Mouse (Mus musculus): ENCODE measurements at regions not wholly inside any gene's neighbourhood (a gene's known extent, or its start where the extent isn't known, plus 50 kb on each side); places are given as distances from the start of the nearest gene placed in this dataset.

GRCm38 (mm10) chr17:64382894-64383293, 51.2 kb upstream of the Pja2 start:
- Histone ChIP-seq H3K4me3 (ENCODE audit: control insufficient read depth, low read depth, low read length) (no peak overlapping the region), H3K27me3 (ENCODE audit: control insufficient read depth, insufficient read depth, low read length) (no peaks in the 10 kb centered on the region), H3K4me1 (ENCODE audit: control insufficient read depth, insufficient read depth, low read length) (no peaks in the 10 kb centered on the region), H3K27ac (ENCODE audit: control insufficient read depth, insufficient read depth, low read depth, low read length) (no peak overlapping the region), H3K36me3 (ENCODE audit: control insufficient read depth, insufficient read depth, low read length) (no peaks in the 10 kb centered on the region)
- no peak for TF ChIP-seq POLR2A (IDR thresholded peaks at IDR 0.05; ENCODE audit: control insufficient read depth, low read depth, low read length)
- TF ChIP-seq CTCF (IDR thresholded peaks at IDR 0.05; ENCODE audit: control insufficient read depth, insufficient read depth, insufficient replicate concordance, low read depth, low read length), result no peak

- Histone ChIP-seq H3K27me3 (ENCODE audit: control insufficient read depth, insufficient read depth, low read length) (no peaks in the 10 kb centered on the region), H3K4me3 (ENCODE audit: control insufficient read depth, low read depth, low read length) (no peak overlapping the region)
- TF ChIP-seq POLR2A (IDR thresholded peaks at IDR 0.05; ENCODE audit: control insufficient read depth, low read depth, low read length) (no peak), CTCF (IDR thresholded peaks at IDR 0.05; ENCODE audit: control insufficient read depth, insufficient read depth, insufficient replicate concordance, low read depth, low read length) (peak; percentile 45; the same call in 1 of the 2 replicates)
Measured at GRCm38 (mm10) chr17:64383600-64383999, 51.9 kb upstream of the Pja2 start.

GRCm38 (mm10) chr17:64390349-64390748, 58.6 kb upstream of the Pja2 start:
- TF ChIP-seq CTCF (IDR thresholded peaks at IDR 0.05; ENCODE audit: control insufficient read depth, insufficient read depth, insufficient replicate concordance, low read depth, low read length), result no peak
- TF ChIP-seq POLR2A (IDR thresholded peaks at IDR 0.05; ENCODE audit: control insufficient read depth, low read depth, low read length), result no peak
- no peak overlapping the region for H3K4me3 ChIP-seq (ENCODE audit: control insufficient read depth, low read depth, low read length)
- no peaks in the 10 kb centered on the region for H3K36me3 ChIP-seq (ENCODE audit: control insufficient read depth, insufficient read depth, low read length)
- H3K27ac ChIP-seq (ENCODE audit: control insufficient read depth, insufficient read depth, low read depth, low read length), result no peak overlapping the region
- H3K27me3 ChIP-seq (ENCODE audit: control insufficient read depth, insufficient read depth, low read length), result no peaks in the 10 kb centered on the region
- no peaks in the 10 kb centered on the region for H3K4me1 ChIP-seq (ENCODE audit: control insufficient read depth, insufficient read depth, low read length)

More at GRCm38 (mm10) chr17:64383600-64383999, 51.9 kb upstream of the Pja2 start:
- no peak overlapping the region for H3K27ac ChIP-seq (ENCODE audit: control insufficient read depth, insufficient read depth, low read depth, low read length)
- no peaks in the 10 kb centered on the region for H3K36me3 ChIP-seq (ENCODE audit: control insufficient read depth, insufficient read depth, low read length)
- H3K4me1 ChIP-seq (ENCODE audit: control insufficient read depth, insufficient read depth, low read length), result no peaks in the 10 kb centered on the region

GRCm38 (mm10) chr17:64397254-64397897, 65.7 kb upstream of the Pja2 start:
- H3K4me3 ChIP-seq (ENCODE audit: control insufficient read depth, low read depth, low read length), result peak overlapping the region; percentile 5; the same call in 1 of the 2 replicates
- TF ChIP-seq CTCF (IDR thresholded peaks at IDR 0.05; ENCODE audit: control insufficient read depth, insufficient read depth, insufficient replicate concordance, low read depth, low read length) (no peak), POLR2A (IDR thresholded peaks at IDR 0.05; ENCODE audit: control insufficient read depth, low read depth, low read length) (no peak)
- no peaks in the 10 kb centered on the region for H3K36me3 ChIP-seq (ENCODE audit: control insufficient read depth, insufficient read depth, low read length)
- no peak overlapping the region for H3K27ac ChIP-seq (ENCODE audit: control insufficient read depth, insufficient read depth, low read depth, low read length)
- no peaks in the 10 kb centered on the region for H3K27me3 ChIP-seq (ENCODE audit: control insufficient read depth, insufficient read depth, low read length)
- H3K4me1 ChIP-seq (ENCODE audit: control insufficient read depth, insufficient read depth, low read length), result no peaks in the 10 kb centered on the region

GRCm38 (mm10) chr17:64398114-64398692, 66.5 kb upstream of the Pja2 start:
- Histone ChIP-seq H3K27ac (ENCODE audit: control insufficient read depth, insufficient read depth, low read depth, low read length) (no peak overlapping the region), H3K36me3 (ENCODE audit: control insufficient read depth, insufficient read depth, low read length) (no peaks in the 10 kb centered on the region), H3K27me3 (ENCODE audit: control insufficient read depth, insufficient read depth, low read length) (no peaks in the 10 kb centered on the region), H3K4me3 (ENCODE audit: control insufficient read depth, low read depth, low read length) (no peak overlapping the region), H3K4me1 (ENCODE audit: control insufficient read depth, insufficient read depth, low read length) (no peaks in the 10 kb centered on the region)
- no peak for TF ChIP-seq POLR2A (IDR thresholded peaks at IDR 0.05; ENCODE audit: control insufficient read depth, low read depth, low read length)
- TF ChIP-seq CTCF (IDR thresholded peaks at IDR 0.05; ENCODE audit: control insufficient read depth, insufficient read depth, insufficient replicate concordance, low read depth, low read length), result no peak

GRCm38 (mm10) chr17:64398708-64399107, 67.0 kb upstream of the Pja2 start:
- Histone ChIP-seq H3K4me1 (ENCODE audit: control insufficient read depth, insufficient read depth, low read length) (no peaks in the 10 kb centered on the region), H3K27me3 (ENCODE audit: control insufficient read depth, insufficient read depth, low read length) (no peaks in the 10 kb centered on the region), H3K36me3 (ENCODE audit: control insufficient read depth, insufficient read depth, low read length) (no peaks in the 10 kb centered on the region), H3K27ac (ENCODE audit: control insufficient read depth, insufficient read depth, low read depth, low read length) (no peak overlapping the region), H3K4me3 (ENCODE audit: control insufficient read depth, low read depth, low read length) (no peak overlapping the region)
- TF ChIP-seq POLR2A (IDR thresholded peaks at IDR 0.05; ENCODE audit: control insufficient read depth, low read depth, low read length) (no peak), CTCF (IDR thresholded peaks at IDR 0.05; ENCODE audit: control insufficient read depth, insufficient read depth, insufficient replicate concordance, low read depth, low read length) (no peak)

GRCm38 (mm10) chr17:64406742-64407254, 75.1 kb upstream of the Pja2 start:
- no peak for TF ChIP-seq CTCF (IDR thresholded peaks at IDR 0.05; ENCODE audit: control insufficient read depth, insufficient read depth, insufficient replicate concordance, low read depth, low read length)
- TF ChIP-seq POLR2A (IDR thresholded peaks at IDR 0.05; ENCODE audit: control insufficient read depth, low read depth, low read length), result no peak
- Histone ChIP-seq H3K4me1 (ENCODE audit: control insufficient read depth, insufficient read depth, low read length) (no peaks in the 10 kb centered on the region), H3K4me3 (ENCODE audit: control insufficient read depth, low read depth, low read length) (no peak overlapping the region), H3K27ac (ENCODE audit: control insufficient read depth, insufficient read depth, low read depth, low read length) (no peak overlapping the region), H3K36me3 (ENCODE audit: control insufficient read depth, insufficient read depth, low read length) (no peaks in the 10 kb centered on the region), H3K27me3 (ENCODE audit: control insufficient read depth, insufficient read depth, low read length) (no peaks in the 10 kb centered on the region)

Measured in testis, adult 2 months (tissue).